Mouse (Mus musculus) adipocyte (in vitro differentiated cells): ENCODE data around the gene Gm44973.
"Not testable (repeated sequence)": the region's sequence is repeated elsewhere in the genome, so short reads cannot be mapped to it uniquely, and the experiment has no call there.

Experiments used
- DNase-seq: peaks from one replicate; pipeline ENCODE4 v3.0.0-alpha.2; 2016; ENCODE audit warnings: low spot score

Gm44973 gene

DNA sequence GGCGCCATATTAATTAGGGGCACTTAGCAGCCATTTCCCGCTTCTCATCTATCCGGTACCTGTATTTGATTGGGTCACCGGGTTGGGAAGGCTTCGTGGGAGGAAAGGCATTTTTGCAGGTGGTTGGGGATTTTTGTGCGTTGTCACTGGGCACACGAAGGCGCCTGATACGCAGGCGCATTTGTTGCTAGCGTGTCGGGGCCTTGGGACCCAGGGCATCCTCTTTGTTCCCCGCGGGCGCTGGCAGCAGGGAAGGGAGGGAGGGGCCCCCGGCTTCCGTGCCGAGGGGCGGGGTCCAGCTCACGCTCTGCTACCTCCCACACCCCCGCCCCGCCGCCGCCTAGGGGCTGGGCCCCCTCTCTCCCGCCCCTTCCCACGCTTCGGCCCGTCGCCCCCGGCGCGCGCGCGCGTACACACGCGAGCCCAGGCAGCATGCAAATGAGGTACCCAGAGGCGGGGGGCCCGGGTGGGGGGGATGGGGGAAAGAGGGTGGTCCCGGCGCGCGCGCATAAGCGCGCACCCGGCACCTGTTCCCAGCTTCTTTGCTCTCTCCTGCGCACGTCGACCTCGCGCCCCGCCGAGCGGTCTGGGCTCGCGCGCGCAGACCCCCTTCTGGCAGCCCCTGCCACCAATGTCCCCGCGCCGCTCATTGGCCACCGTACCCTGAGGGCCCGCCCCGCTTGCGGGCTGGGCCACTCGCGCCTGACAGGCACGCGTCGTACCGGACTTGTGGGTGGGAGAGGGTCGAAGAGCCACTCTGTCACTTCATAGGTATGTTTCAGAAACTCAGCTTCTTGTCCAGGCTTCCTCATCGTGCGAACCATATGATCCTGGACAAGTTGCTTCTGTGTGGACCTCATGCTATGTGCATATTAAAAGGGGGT, at the start of gene Gm44973:
TSS of gene Gm44973 (plus strand) at position 379 of the 884 bp plus-strand sequence.
- DNase-seq = peak; percentile 92

DNA sequence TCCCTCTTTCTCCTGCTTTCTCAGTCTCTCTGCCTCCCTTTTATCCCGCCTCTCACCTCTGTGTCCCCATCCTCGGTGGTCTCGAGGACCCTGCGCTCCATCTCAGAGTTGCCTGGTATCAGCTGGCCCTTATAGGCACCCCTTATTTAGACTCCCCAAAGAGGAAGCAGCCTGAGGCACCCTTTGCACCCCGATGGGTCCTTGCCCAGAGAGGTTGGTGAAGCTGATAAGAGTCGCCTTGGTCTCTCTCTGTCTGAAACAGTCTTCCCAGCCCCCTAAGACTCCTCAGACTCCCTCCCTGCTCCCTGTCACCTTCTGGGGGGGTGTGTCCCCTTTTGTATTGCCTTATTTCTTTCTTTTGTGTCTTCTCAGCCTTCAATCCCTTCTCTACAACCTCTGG, 44.2 kb upstream of the Gm44973 start, which contains the start of gene Sbk3:
TSS of gene Sbk3 (minus strand) at position 101 of the 400 bp plus-strand sequence.
- DNase-seq = no peak

DNA sequence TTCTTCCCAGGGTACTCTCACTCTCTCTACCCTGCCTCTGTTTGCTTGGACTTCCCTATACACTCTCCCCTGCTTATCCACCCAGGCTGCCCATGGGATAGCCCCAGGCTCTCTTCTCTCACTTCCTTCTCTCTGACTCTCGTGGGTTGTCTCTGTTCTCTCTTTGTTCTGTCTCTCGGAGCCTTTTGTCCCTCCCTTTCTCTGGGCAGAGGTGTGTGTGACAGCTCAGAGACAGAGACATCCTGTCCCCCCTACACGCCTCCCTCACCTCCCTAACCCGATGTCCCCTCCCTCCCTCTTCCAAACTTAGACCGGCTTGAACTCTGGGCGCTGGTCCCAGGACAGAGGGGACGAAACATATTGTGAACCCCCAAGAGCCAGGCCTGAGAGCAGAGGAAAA, 43.6 kb upstream of the Gm44973 start:
- DNase-seq = no peak

DNA sequence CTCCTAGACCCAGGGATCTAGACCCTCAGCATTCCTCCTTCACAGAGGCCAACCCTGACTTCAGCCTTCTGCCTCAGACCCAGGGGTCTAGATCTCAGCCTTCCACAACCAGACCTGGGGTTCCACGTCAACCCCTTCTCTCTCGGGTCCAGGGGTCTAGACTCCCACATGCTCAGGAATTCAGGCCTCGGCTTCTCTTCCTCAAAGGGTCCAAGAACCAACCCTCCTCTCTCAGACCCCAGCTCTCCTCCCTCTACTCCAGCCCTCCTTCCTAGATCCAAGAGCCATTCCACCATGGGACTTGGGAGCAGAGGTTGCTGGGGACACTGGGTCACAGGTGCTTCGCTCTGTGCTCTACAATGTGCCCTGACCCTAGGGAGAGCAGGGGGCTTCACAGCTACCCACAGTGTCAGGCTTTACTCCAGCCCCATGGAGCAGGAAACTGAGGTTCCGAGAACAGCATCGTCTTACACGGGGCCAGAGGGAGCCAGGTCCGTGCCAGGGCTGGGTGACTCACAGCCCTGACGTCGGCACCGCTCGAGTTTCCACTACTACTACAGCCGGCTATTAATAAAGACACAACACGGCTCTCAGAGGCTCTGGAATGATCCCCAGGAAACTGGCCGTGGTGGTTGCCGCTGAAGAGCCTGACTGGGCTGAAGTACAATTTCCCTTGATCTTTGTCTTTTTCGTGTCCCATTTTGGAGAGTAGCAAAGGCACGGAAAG, 42.8 kb upstream of the Gm44973 start:
- DNase-seq = peak; percentile 76

DNA sequence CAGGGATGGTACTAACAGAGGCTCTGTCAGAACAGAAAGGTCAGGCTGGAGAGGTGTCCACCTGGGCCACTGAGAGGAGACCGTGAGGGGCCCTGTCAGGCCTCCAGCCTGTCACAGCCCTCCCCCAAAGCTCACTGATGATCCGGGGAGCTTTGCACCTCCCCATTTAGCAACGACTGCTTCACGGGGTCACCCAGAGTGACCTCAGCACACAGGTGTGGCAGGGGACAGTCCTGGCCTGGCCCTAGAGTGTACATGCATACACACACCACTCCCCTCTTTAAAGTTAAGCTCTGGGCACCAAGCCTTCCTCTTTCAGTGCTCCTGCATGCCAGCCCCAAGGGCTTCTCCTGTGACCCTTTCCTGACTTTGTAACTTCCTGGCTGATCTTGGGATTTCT, 39.8 kb upstream of the Gm44973 start:
- no peak for DNase-seq

DNA sequence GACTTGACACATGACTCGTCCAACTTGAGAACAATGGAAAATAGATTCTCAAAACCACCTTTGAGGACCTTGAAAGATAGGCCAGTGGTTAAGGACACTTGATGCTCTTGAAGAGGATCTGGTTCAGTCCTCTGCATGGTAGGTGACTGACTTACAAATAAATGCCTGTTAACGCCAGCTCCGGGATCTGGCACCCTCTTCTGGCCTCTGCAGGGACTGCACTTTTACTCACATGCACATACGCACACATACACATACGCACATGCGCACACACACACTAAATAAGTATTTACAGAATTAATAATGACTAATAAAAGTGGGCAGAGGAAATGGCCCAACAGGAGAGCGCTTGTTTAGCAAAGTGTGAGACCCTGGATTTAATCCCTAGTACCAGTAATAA, 38.5 kb upstream of the Gm44973 start:
- DNase-seq = no peak

DNA sequence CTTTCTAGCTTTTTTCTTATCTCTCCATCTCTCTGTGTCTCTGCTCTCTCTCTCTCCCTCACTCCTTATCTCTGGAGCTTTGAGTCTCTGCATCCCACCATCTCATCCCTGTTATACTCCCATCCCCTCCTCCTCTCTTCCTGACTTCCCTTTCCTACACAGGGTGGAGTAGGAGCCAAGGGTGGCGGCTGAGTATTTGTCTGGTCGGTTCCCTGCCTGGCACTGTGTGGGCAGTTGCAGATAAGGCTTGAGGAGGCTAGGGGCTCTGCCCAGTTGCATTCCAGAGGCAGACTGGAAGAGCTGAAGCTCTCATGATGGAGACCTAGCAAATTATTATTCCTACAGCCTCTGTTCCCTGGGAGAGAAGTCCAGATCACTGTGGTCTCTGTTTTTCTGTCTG, 27.0 kb upstream of the Gm44973 start:
- DNase-seq = no peak

DNA sequence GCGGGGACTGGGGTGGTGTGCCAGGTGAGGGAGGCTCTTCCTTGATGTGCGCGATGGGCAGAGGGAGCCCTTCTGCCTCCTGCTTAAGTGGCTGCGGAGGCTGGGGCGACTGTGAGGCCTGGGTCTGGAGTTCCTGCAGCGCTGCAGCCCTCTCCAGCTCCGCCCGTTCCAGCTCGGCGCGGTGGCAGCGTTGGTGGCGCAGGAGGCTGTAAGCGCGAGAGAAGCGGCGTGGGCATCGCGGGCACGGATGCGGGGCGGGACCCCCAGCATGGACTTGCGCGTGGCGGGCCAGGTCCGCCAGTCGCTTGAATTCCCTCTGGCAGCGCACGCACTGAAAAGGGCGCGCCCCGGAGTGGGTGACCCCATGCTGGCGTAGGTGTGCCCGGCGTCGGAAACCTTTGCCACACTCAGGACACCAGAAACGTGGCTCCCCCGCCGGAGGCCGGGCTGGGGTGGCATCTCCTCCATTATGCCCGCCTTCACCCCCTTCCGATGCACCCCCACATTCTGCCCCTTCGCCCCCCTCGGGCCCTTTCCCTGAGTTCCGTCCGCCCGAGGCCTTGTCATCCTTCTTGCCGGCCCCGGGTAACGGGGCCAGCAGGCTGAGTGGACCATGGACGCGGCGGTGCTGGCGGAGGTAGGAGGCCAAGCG, 21.8 kb upstream of the Gm44973 start:
- no peak for DNase-seq

DNA sequence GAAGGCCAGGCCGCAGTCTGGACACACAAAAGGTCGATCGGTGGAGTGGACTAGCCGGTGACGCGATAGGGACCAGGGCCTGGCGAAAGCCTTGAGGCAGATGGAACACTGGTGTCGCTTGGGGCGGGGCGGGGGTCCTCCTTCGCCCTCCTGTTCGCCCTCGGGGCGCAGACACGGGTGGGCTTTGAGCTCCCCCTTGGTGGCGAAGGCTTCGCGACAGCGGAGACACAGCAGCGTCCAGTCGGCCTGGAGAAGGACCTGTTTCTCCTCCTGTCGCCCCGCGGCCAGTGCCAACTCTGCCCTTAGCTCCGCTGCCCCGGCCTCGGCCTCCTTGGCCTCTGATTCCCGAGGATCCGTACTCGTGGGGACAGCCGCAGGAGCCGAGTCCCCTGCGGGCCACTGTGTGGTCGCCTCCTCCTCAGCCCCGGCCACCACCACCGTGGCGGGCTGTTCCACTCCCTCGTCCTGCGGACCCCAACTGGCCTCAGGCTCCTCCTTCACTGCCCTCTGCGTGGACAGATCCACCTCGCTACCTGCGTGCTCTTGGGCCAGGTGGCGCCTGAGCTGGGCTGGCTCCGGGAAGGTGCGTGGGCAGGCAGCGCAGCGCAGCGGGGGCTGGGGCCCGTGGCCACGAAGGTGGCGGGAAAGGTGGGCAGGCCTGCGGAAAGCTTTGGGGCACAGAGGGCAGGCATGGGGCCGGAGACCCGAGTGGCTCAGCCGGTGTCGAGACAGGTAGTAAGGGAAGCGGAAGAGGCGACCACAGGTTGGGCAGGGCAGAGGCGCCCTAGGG, 21.1 kb upstream of the Gm44973 start:
- no peak for DNase-seq

DNA sequence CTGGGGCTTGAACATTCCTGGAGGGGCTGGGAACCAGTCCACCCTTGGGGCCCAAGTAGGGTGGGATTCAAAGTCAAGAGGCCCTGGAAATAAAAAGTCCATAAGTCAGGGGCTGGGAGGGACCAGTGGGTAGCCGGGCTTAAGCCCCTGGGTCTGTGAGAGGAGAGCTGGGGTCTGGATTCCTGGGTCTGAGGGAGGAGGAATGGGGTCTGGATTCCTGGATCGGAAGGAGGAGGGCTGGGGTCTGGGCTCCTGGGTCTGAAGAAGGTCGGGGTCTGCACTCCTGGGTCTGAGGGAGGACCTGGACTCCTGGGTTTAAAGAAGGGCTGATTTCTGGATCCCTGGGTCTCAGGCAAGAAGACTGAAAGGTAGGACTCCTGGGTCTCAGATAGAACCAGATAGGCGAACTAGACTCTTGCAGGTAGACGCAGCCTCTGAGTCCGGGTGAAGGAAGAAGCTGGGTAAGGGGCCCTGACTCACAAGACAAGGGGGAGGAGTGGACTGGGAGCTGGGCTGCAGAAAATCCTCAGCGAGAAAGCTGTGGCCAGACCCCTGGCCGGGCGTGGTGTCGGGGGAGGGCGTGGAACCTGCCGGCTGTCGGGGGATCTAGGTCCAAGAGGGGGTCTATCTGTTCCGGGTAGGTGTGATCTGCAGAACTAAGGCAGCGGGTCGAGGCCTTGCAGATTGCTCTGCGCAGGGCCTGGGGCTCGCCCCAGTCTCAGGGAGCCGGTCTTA, 19.9 kb upstream of the Gm44973 start:
- no peak for DNase-seq

DNA sequence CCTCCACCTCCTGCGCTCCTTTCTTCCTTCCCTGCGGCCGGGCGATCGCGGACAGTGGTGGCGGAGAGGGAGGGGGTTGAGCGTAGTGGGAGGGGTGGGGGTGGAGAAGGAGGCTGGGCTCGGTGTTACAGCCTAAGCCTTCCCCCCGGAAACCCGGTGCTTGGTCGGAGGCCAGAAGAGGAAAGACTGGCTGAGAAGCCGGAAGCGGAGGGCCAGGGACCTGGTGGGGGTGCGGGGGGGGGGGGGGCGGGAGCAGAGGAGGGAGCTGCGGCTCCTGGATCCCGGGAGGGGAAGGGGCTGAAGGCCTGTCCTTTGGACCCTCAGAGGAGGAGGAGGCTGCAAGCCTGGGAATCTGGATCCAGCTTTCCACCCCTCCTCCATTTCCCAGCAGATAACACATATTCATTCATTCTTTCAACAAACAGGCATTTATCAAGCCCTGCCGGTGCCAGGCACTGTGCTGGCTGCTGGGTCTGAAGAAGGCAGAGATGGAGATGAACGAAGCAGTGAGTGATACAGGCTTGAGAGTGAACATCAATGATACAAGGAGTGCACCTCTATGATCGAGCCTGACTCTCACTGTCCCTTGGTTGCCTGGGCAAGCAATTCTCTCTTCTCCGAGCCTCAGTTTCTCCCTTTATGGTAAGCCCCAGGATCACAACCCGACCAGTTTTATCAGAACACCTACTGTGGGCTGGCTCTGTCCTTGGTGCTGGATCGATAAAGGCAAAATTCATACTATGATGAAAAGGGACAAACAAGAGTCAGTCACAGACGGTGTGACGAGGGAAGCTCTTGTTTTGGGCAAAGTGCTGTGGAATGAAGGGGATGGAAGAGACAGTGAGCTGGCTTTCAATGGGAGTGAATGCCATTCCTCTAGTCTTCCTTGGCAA, 19.0 kb upstream of the Gm44973 start, which contains the start of gene Zfp579:
TSS of gene Zfp579 (minus strand) at position 156 of the 893 bp plus-strand sequence.
- peak; percentile 88 for DNase-seq

DNA sequence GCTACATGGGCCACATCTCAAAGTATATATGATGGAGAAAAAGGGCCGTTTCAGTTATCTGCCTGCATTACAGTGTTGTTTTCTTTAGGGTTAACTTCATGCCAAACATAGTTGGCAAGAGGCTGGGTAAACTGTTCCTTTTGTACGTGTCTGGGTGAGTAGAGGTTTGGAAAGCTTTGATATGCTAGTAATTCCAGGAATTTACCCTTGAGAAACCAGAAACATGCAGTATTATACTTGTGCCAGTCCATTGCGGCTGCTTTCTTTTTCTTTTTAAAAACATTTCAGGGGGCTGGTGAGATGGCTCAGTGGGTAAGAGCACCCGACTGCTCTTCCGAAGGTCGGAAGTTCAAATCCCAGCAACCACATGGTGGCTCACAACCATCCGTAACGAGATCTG, 18.4 kb upstream of the Gm44973 start:
- DNase-seq = no peak

DNA sequence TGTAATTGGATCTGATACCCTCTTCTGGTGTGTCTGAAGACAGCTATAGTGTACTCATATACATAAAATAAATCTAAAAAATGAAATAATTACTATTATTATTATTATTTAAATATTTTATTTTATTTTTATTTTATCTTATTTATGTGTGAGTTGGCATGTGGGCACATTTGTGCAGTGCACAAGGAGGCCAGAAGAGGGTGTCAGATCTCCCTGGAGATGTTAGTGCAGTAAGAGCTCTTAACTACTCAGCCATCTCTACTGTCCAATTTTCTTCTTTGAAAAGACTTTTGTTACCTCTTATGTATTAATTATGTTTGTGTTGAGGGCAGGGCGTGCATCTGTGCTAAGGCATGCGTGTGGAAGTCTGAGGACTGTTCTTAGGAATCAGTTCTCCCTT, 15.4 kb upstream of the Gm44973 start:
- DNase-seq = peak; percentile 28

DNA sequence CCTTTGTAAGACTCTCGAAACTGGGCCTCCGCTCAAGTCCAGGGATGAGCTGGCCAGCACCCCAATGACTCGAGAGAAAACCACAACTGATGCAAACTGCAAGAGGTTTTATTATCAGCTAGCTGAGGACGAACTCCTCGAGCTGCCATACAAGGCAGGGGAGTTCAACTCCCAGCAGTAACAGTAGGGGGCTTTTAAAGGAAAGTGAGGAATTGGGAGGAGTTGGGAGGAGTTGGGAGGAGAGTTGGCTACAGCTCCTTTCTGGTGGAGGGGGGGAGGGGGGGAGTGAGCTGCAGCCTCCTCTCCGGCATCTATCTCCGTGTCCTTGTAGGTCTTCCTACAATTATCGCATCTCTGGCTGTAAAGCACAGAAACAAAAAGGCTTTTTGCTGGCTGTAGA, 12.4 kb upstream of the Gm44973 start:
- DNase-seq = not testable (repeated sequence)

DNA sequence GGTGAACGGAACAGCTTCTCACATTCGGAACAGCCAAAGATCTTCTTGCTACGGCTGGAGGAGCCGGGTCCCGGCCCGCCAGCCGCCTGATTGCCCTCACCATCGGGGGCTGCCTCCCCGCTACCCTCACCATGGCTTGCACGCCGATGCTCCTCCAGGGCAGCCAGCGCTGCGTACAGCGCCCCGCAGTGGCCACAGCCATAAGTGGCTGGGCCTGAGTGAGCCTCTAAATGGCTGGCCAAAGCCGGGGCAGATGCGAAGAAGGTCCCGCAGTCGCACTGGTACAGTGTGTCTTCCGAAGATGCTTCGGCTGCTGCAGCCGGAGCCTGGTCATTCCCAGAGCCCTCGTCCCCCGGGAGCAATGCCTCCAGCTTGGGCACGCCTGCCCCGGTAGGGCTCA, 7.1 kb upstream of the Gm44973 start:
- DNase-seq = no peak

DNA sequence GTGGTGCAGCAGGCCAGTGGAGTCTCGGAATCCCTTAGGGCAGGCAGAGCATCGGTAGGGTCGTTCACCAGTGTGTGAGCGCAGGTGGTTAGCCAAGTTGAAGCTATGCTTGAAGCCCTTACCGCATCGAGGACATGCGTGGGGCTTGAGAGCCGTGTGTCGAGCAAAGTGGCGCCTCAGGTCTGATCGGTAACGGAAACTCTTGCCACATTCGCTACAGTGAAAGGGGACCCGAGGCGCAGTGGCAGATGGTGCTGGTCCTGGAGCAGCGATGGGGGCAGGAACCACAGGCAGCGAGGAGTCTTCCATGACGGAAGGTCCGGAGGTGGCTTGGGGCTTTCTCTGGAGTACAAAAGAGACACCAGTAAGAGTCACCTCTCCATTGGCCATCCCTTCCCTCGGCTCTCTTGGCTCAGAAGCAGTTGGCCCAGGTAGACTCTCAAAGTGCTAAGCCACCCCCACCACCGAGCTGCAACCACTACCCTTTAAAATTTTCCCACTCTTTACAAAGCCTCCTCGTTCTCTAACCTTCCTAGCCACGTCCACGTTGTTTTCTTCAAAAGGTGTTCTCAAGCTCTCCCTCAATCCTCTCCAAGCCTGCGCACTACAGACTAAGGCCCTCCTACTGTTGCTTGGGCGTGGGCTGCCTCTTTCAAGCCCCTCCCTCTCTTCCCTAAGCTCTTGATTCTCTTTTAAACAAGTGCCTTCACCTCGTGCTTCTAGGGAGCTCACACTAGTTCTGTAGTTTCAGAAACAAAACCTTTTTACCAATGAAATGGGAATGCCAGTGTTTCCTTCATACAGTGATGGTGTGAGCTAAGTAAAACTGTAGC, 2.4 kb upstream of the Gm44973 start:
- no peak for DNase-seq

DNA sequence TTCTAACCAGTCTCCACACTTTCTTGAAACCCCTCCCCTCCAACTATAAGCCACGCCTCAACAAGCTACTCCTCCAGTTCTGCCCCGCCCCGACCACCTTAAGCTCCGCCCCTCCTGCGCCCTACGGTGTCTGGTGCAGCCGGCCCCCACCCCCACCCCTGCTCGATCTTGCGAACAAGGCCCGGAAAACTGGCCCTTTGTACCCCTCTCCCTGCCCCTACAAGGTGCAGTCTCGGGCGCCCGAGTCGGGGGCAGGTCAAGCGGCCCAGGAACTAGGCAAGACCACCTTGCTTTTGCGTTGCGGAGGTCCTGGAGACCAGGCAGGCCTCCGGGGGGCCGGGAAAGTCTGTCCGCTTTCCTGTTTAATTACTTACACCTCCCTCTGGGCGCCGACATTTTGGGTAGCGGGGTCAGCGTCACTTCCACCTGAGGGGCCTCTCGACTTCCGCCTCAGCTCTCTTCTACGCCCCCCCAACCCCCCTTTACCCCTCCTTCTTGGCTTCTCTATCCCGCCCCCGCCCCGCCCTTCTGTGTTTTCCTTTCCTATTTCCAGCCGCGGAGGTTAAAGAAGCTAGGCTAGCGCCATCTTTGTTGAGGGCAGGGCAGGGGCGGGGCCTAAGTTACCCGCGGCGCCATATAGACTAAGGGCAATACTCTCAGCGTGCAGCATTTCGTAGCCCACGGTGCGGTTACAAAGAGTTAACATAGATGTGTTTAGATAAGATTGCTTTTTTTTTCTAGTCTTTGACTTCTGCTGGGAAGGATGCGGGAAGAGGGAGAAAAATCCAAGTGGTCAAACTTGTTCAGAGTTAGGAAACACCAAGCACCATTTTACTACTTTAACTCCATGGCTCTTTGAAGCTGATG, 812 bp upstream of the Gm44973 start, which contains the start of the genes Zfp524 and Fiz1:
TSS of gene Zfp524 (plus strand) at position 165 of the 867 bp plus-strand sequence.
TSS of gene Fiz1 (minus strand) at position 447 of the 867 bp plus-strand sequence.
- DNase-seq = peak; percentile 96

DNA sequence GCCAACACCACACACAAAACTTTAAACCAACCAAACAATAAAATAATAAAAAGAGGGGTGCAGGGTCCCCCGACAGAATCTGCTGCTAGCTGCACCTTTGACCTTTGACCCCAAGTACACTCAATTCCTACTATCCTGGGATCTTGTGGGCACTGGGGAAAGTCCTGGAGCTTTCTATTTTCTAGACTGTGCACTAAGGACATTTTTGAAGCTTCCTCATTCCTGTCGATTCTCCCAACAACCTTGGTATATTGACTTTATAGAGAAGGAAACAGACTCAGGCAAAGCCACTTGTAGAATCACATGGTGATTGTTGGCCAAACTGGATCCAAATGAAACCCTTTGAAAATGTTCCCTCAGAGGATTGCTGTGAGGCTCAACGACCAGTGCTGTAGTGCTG, 761 bp downstream of the Gm44973 start:
- peak; percentile 33 for DNase-seq
